Mouse (Mus musculus): Measurements from ENCODE around the gene Fes. TPM values are rescaled to one million over a fixed set of nuclear protein-coding genes. Genes with fewer than 3 reads are reported as not detected.

Fes gene
- polyA plus RNA-seq (2015; fragmentation: Nextera tagmentation; extraction: Ambion mirVana), result 4.0 and 4.1 TPM in 2 replicates

GRCm38 (mm10) chr7:80387633-80388543, at the start of gene Fes:
Fes (minus strand) TSS chr7:80387946.
- H3K27ac ChIP-seq, result no peak within 1 kb of the TSS
- 14% methylated on average over 33 of the region's 33 CpGs for WGBS
- H3K9me3 ChIP-seq (replicated peaks), result no peaks in the 10 kb centered on the region
- no peak for ATAC-seq
- peak within 1 kb of the TSS; percentile 47 for H3K9ac ChIP-seq
- H3K4me1 ChIP-seq, result peaks cover 14% of the 10 kb centered on the region
- peaks cover 22% of the 10 kb centered on the region for H3K27me3 ChIP-seq
- peak within 1 kb of the TSS; percentile 34 for H3K4me2 ChIP-seq
- peaks cover 32% of the 10 kb centered on the region for H3K36me3 ChIP-seq (ENCODE audit: poor library complexity, severe bottlenecking)
- H3K4me3 ChIP-seq, result 0 out of 2 replicates have a peak within 1 kb of the TSS, but pooled peaks have one; percentile 4

- H3K4me3 ChIP-seq, result no peak overlapping the region
- H3K4me1 ChIP-seq, result no peaks in the 10 kb centered on the region
- H3K36me3 ChIP-seq (ENCODE audit: poor library complexity, severe bottlenecking), result no peaks in the 10 kb centered on the region
- H3K27ac ChIP-seq, result no peak overlapping the region
- no peak for ATAC-seq
- no peaks in the 10 kb centered on the region for H3K9me3 ChIP-seq (replicated peaks)
- WGBS, result 86% methylated on average over 7 of the region's 7 CpGs
- no peak overlapping the region for H3K4me2 ChIP-seq
- no peaks in the 10 kb centered on the region for H3K27me3 ChIP-seq
- H3K9ac ChIP-seq, result no peak overlapping the region
Measured at GRCm38 (mm10) chr7:80436571-80436970, 48.8 kb upstream of the Fes start.

- Histone ChIP-seq H3K9me3 (replicated peaks) (no peaks in the 10 kb centered on the region), H3K4me2 (no peak overlapping the region), H3K27me3 (no peaks in the 10 kb centered on the region), H3K4me1 (no peaks in the 10 kb centered on the region), H3K9ac (no peak overlapping the region), H3K27ac (no peak overlapping the region), H3K36me3 (ENCODE audit: poor library complexity, severe bottlenecking) (no peaks in the 10 kb centered on the region), H3K4me3 (no peak overlapping the region)
- 94% methylated on average over 3 of the region's 3 CpGs for WGBS
- ATAC-seq, result no peak
Measured at GRCm38 (mm10) chr7:80435594-80435993, 47.8 kb upstream of the Fes start.

GRCm38 (mm10) chr7:80429661-80430060, 41.9 kb upstream of the Fes start:
- H3K9me3 ChIP-seq (replicated peaks), result no peaks in the 10 kb centered on the region
- H3K4me3 ChIP-seq, result no peak overlapping the region
- H3K9ac ChIP-seq, result no peak overlapping the region
- no peak overlapping the region for H3K4me2 ChIP-seq
- no peak overlapping the region for H3K27ac ChIP-seq
- H3K27me3 ChIP-seq, result no peaks in the 10 kb centered on the region
- H3K4me1 ChIP-seq, result no peaks in the 10 kb centered on the region
- WGBS, result 91% methylated on average over 12 of the region's 12 CpGs
- ATAC-seq, result no peak
- H3K36me3 ChIP-seq (ENCODE audit: poor library complexity, severe bottlenecking), result no peaks in the 10 kb centered on the region

- no peak overlapping the region for H3K27ac ChIP-seq
- H3K9ac ChIP-seq, result no peak overlapping the region
- H3K4me2 ChIP-seq, result no peak overlapping the region
- no peak for ATAC-seq
- no peaks in the 10 kb centered on the region for H3K4me1 ChIP-seq
- no peaks in the 10 kb centered on the region for H3K27me3 ChIP-seq
- no peaks in the 10 kb centered on the region for H3K36me3 ChIP-seq (ENCODE audit: poor library complexity, severe bottlenecking)
- no peak overlapping the region for H3K4me3 ChIP-seq
- 85% methylated on average over 5 of the region's 5 CpGs for WGBS
- H3K9me3 ChIP-seq (replicated peaks), result no peaks in the 10 kb centered on the region
Measured at GRCm38 (mm10) chr7:80427730-80428129, 40.0 kb upstream of the Fes start.

- Histone ChIP-seq H3K4me2 (no peak overlapping the region), H3K4me3 (no peak overlapping the region), H3K4me1 (no peaks in the 10 kb centered on the region), H3K36me3 (ENCODE audit: poor library complexity, severe bottlenecking) (no peaks in the 10 kb centered on the region), H3K27ac (no peak overlapping the region), H3K9me3 (replicated peaks) (no peaks in the 10 kb centered on the region), H3K27me3 (no peaks in the 10 kb centered on the region), H3K9ac (no peak overlapping the region)
- 90% methylated on average over 7 of the region's 7 CpGs for WGBS
- ATAC-seq, result no peak
Measured at GRCm38 (mm10) chr7:80426363-80426762, 38.6 kb upstream of the Fes start.

GRCm38 (mm10) chr7:80424722-80425121, 37.0 kb upstream of the Fes start:
- Histone ChIP-seq H3K27ac (no peak overlapping the region), H3K9me3 (replicated peaks) (no peaks in the 10 kb centered on the region), H3K4me3 (no peak overlapping the region), H3K4me2 (no peak overlapping the region), H3K9ac (no peak overlapping the region), H3K27me3 (no peaks in the 10 kb centered on the region), H3K36me3 (ENCODE audit: poor library complexity, severe bottlenecking) (no peaks in the 10 kb centered on the region), H3K4me1 (no peaks in the 10 kb centered on the region)
- no peak for ATAC-seq
- WGBS, result 83% methylated on average over 6 of the region's 6 CpGs

GRCm38 (mm10) chr7:80422759-80423480, 35.2 kb upstream of the Fes start:
- Histone ChIP-seq H3K4me3 (no peak overlapping the region), H3K27ac (no peak overlapping the region), H3K27me3 (no peaks in the 10 kb centered on the region), H3K4me1 (no peaks in the 10 kb centered on the region), H3K36me3 (ENCODE audit: poor library complexity, severe bottlenecking) (no peaks in the 10 kb centered on the region), H3K9me3 (replicated peaks) (no peaks in the 10 kb centered on the region), H3K4me2 (peak overlapping the region; percentile 15; the same call in 1 of the 2 replicates), H3K9ac (no peak overlapping the region)
- 25% methylated on average over 20 of the region's 20 CpGs for WGBS
- ATAC-seq, result 0 out of 2 replicates have a peak, but pooled peaks have one; percentile 43

- H3K27ac ChIP-seq, result no peak overlapping the region
- 90% methylated on average over 6 of the region's 6 CpGs for WGBS
- no peak overlapping the region for H3K4me3 ChIP-seq
- H3K9ac ChIP-seq, result no peak overlapping the region
- no peaks in the 10 kb centered on the region for H3K36me3 ChIP-seq (ENCODE audit: poor library complexity, severe bottlenecking)
- H3K27me3 ChIP-seq, result no peaks in the 10 kb centered on the region
- H3K4me2 ChIP-seq, result no peak overlapping the region
- H3K4me1 ChIP-seq, result no peaks in the 10 kb centered on the region
- ATAC-seq, result no peak
- H3K9me3 ChIP-seq (replicated peaks), result no peaks in the 10 kb centered on the region
Measured at GRCm38 (mm10) chr7:80421576-80421975, 33.8 kb upstream of the Fes start.

GRCm38 (mm10) chr7:80420586-80420985, 32.8 kb upstream of the Fes start:
- no peak for ATAC-seq
- Histone ChIP-seq H3K36me3 (ENCODE audit: poor library complexity, severe bottlenecking) (no peaks in the 10 kb centered on the region), H3K9me3 (replicated peaks) (no peaks in the 10 kb centered on the region), H3K27ac (no peak overlapping the region), H3K4me3 (no peak overlapping the region), H3K4me1 (no peaks in the 10 kb centered on the region), H3K27me3 (no peaks in the 10 kb centered on the region), H3K9ac (no peak overlapping the region), H3K4me2 (no peak overlapping the region)
- WGBS, result 85% methylated on average over 4 of the region's 4 CpGs

GRCm38 (mm10) chr7:80419278-80419677, 31.5 kb upstream of the Fes start:
- Histone ChIP-seq H3K4me1 (no peaks in the 10 kb centered on the region), H3K4me3 (no peak overlapping the region), H3K9me3 (replicated peaks) (no peaks in the 10 kb centered on the region), H3K36me3 (ENCODE audit: poor library complexity, severe bottlenecking) (no peaks in the 10 kb centered on the region), H3K27ac (no peak overlapping the region), H3K9ac (no peak overlapping the region), H3K27me3 (no peaks in the 10 kb centered on the region), H3K4me2 (no peak overlapping the region)
- 71% methylated on average over 3 of the region's 3 CpGs for WGBS
- ATAC-seq, result no peak

GRCm38 (mm10) chr7:80418036-80418435, 30.3 kb upstream of the Fes start:
- Histone ChIP-seq H3K4me2 (no peak overlapping the region), H3K27ac (no peak overlapping the region), H3K4me3 (no peak overlapping the region), H3K27me3 (no peaks in the 10 kb centered on the region), H3K9me3 (replicated peaks) (no peaks in the 10 kb centered on the region), H3K4me1 (no peaks in the 10 kb centered on the region), H3K36me3 (ENCODE audit: poor library complexity, severe bottlenecking) (no peaks in the 10 kb centered on the region), H3K9ac (no peak overlapping the region)
- WGBS, result 78% methylated on average over 3 of the region's 3 CpGs
- ATAC-seq, result no peak

Data from forebrain, embryonic 13.5 days (tissue).